Mouse (Mus musculus): ENCODE results near the gene Lrrk1.
"Not testable (repeated sequence)": the region's sequence is repeated elsewhere in the genome, so short reads cannot be mapped to it uniquely, and the experiment has no call there.

Lrrk1 gene

DNA sequence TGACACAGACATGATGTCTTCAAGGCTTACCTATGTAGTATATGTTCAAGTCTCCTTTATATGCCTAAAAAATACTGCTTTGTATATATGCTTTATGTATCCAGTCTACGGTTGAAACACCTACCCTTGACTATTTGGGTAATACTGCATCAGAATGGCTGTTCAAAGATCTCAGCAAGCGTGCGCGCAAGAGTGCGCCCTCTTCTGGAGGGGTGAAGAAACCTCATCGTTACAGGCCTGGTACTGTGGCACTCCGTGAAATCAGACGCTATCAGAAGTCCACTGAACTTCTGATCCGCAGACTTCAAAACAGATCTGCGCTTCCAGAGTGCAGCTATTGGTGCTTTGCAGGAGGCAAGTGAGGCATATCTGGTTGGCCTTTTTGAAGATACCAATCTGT is 197.8 kb downstream of the Lrrk1 start:
- DNase-seq (ENCODE audit: low read depth, low spot score): not testable (repeated sequence)

DNA sequence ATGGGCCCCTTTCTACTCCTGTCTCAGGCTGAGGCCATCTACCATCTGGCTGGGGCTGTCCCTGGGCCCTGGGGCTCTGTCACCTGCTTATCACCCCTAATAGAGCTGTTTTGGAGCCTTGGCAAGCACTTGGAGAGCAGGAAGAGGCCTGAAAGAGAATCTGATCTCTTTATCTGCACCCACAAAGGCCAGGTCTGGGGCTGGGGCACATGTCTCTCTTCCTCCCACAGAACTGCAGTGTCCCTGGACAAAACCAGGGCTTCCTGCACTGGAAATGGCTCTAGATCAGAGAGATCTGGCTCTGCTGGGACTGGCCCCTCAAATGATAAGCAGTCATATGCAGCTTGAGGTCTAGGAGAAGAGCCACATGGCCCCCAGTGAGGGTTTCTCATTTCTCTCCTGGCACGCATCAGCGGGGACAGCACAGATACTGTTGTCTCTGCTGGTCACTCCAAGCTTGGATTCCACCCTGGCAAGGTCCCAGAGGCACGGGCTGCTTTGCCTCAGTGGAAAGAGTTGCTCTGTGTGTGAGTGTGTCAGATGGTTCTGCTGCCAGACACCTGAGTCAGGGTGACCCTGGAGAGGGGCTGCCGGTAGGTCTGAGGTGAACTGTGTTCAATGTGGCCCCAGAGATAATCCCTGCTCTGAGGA is 200.4 kb downstream of the Lrrk1 start:
- no peak for DNase-seq (ENCODE audit: low read depth, low spot score)

DNA sequence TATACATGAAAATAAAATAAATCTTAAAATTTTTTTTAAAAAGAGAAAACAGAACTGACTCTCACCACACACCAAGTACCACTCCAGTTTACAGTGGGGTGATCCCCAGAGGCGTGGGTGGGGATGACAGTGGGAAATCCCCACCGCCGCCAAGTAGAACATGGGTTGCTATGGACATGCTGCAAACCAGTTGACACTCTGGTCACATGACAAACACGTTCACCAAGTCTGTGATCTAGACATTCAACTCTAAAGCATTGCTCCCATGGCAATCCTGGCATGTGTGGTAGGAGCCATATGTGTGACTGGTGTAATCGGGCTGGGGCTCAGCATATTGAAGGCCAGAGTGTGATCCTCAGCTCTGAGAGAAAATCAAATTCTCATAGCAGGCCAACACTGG is 202.8 kb downstream of the Lrrk1 start:
- no peak for DNase-seq (ENCODE audit: low read depth, low spot score)

DNA sequence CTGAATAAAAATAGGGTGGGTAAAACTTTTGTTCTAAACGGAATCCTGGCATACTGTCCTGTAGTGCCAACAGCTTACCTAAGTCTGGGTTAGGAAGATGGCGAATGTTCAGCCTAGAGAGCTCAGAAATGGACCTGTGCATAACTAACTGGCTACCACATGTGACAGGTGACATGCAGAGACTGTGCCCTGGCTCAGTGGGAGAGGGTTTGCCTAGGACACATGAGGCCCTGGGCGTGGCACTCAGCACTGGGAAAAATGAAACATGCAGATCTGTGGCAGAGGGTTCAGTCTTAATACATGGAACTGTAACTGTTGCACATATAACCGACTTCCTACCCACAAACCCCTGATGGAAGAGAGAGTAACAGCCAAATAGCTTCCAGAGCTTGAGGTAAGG is 204.1 kb downstream of the Lrrk1 start:
- DNase-seq (ENCODE audit: low read depth, low spot score): no peak

DNA sequence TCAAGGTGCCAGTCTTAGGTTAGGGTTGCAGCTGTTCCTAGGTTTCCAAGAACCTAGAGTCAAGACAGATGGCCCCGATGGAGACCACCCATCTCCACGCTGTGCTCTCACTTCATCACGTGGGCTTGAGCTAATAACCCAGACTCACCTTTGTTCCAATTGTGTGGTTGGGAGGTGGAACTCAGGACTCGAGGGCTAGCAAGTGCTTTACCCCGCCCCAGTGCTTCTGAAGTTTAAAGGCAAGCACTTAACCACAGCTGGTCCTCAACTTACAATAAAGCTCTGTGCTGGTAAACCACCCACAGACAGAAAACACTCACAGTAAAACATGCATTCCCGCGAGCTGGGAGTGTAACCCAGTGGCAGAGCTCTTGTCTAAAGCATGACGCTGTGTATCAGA is 204.7 kb downstream of the Lrrk1 start:
- no peak for DNase-seq (ENCODE audit: low read depth, low spot score)

DNA sequence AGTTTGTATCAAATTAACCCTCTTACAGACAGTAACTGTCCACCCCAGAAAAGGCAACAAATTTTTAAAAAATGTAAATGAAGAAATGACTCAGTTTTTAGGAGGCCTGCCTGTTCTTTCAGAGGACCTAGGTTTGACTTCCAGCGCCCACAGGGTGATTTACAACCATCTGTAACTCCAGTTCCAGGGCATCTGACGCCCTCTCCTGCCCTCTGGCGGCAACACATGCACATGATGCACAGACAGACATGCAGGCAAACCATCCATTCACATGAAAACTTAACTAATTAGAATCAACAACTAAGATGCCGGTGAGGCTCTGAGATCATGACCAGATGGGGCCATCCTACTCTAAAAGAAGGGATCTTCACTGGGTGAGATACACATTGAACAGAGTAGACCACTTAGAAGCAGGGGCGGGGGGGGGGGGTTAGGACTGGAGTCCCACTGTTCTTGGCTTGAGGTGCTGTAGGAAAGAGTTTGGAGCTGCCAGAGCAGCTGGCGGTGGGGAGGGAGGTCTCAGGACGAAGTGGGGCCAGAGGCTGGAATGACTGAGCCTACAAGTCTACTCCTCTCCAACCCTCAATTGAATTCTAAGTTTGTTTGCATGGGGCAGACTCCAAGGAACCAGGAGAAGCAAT is 206.0 kb downstream of the Lrrk1 start:
- no peak for DNase-seq (ENCODE audit: low read depth, low spot score)

DNA sequence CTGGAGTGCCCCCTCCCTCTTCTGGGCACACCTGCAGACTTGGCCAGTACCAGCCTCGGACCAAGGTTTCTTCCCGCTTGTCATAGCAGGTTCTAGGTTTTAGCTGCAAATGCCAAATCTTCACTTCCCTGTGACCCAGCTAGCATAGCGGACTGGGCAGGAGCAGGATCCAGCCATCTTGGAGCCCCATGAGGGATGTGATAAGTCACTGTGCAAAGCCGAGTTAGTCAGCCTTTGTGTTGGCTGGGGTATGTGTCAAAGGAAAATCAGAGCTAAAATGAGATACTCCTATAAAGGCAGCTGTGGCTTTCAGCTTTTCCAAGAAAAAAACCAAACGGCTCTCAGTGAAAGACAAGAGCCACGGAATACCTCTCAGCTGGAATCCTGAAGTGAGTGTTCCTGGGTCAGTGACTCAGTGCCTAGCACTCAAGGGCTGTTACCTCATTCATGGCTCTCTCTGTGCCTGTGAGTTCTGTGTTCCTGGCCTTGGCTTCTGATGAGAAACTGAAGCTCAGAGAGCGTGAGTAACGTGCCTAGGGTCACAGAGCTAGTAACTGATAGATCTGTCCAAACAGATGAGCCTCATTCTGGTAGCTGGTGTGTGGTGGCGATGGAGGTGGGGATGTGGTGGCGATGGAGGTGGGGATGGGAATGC is 207.3 kb downstream of the Lrrk1 start:
- DNase-seq (ENCODE audit: low read depth, low spot score): no peak

DNA sequence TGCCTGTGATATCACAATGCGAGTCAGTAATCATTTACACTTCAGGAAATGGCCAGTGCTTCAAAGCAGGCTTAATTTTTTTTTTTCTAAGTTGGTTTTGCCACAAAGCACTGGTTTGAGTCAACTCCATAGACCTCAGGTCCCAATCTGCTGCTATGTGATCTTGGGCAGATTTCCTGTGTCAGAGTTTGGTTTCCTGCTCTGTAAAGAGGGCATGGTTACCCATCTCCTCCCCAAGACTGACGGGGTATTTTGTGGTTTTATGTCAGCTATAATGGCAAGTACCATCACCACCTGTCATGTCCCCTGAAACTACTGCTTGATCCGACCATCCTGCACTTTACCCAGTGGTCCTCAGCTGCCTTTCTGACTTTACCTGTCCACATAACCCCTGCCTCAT is 207.9 kb downstream of the Lrrk1 start:
- no peak for DNase-seq (ENCODE audit: low read depth, low spot score)

DNA sequence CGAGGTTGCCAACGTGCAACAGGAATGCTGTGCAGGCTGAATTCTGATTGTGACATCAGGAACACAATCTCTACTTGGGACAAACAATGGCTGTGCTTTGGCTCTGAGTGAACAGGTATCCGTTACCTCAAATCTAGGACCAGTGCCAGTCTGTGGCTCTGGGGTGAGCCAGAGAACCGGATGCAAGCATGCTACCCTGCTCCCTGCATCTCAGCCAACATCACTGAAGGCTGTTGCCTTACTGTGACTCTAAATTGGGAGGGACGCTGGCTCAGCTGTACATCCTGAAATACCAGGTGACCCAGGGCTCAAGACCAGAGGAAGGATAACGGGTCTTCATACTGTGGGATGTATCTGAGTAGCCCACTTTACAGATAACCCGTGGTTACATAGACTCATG is 208.4 kb downstream of the Lrrk1 start:
- DNase-seq (ENCODE audit: low read depth, low spot score): no peak

DNA sequence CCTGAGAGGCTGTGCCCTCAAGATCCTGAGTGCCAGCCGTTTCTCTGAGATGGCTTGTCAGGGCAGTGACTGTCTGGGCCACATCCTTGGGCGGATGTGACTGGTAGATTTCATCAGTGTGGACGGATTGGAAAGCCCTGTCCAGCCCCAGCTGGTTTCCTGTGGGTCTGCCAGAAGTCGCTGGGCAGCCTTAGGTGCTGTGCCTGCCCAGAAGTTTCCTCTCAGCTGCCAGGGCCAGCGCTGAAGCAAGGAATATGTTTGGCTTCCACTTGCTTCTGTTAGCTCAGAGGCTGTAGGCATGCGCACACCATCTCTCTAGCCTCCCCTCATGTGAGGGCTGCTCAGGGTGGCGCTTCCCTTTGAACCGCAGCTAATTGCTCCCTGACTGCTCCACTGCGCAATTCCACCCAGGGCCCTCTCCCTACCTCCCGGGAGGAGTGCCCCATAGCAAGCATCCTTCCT is 209.0 kb downstream of the Lrrk1 start:
- DNase-seq (ENCODE audit: low read depth, low spot score): peak; percentile 24

DNA sequence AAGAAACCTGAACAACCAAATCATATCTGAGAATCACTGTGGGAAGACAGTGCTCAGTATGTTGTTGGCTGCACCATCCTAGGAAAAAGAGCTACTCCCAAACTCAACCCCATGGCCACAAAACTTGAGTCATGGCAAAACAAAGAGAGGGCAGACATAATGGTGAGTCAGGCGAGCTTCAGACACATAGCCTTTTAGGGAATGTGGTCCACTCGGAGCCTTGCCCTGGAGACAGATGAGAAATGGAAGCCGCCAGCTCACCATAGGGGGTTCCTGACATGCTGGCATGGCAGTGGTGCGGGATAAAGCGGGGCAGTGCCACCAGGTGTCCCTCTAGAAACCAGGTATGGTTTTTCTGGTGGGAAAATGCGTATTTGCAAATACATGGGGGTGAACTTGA is 210.0 kb downstream of the Lrrk1 start:
- DNase-seq (ENCODE audit: low read depth, low spot score): no peak

DNA sequence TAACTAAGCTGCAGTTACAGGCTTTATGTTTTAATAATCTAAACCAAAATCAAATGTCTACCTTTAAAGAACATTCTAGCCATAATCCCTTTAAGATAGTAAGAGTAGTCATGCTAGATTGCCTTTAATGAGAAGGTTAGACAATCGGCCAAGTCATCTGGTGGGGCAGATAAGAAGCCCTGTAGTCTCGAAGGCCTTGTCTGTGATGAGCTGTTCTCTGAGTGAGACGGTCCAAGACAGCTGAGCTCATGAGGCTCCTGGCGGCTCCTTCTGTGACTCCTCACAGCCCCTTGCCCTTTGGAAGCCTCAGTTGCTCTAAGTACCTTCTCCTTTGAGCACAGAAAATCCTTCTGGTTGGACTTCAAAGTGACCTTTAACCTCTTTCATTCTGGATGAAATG is 211.2 kb downstream of the Lrrk1 start:
- no peak for DNase-seq (ENCODE audit: low read depth, low spot score)

All from telencephalon, adult 2 months (tissue).